Mouse (Mus musculus) heart, adult 18-20 months (tissue): Measurements from ENCODE around the gene 1700030K09Rik. TPM values are rescaled to one million over a fixed set of nuclear protein-coding genes. Genes with fewer than 3 reads are reported as not detected.
A peak's percentile ranks its signal among the peaks of the same experiment; 100 is the strongest.

ENCODE experiments used
- DNase-seq, 2 experiments: peaks; one replicate each; pipeline ENCODE4 v3.0.0; 2021 to 2022; ENCODE audit warnings: mixed read lengths in 1 of 2
- long read RNA-seq, 2 experiments: library from polyadenylated mRNA; stranded (forward); transcript quantifications; one replicate each; pipeline ENCODE4 v2.0.0; 2021
- total RNA-seq, 2 experiments: library from RNA; stranded (reverse); gene quantifications; 2 replicates each; pipeline ENCODE4 v1.2.3; 2021

The 1700030K09Rik gene
- 1 to 10 TPM; 4.6 to 5.0 TPM for total RNA-seq
- long read RNA-seq, experiment 1, partial matches to known transcripts: 1 of 3 reads
- long read RNA-seq, experiment 1, other reads (novel, unspliced or antisense): 0 of 3 reads
- long read RNA-seq, experiment 2, partial matches to known transcripts: 1 of 5 reads
- long read RNA-seq, experiment 2, other reads (novel, unspliced or antisense): 1 of 5 reads

DNA sequence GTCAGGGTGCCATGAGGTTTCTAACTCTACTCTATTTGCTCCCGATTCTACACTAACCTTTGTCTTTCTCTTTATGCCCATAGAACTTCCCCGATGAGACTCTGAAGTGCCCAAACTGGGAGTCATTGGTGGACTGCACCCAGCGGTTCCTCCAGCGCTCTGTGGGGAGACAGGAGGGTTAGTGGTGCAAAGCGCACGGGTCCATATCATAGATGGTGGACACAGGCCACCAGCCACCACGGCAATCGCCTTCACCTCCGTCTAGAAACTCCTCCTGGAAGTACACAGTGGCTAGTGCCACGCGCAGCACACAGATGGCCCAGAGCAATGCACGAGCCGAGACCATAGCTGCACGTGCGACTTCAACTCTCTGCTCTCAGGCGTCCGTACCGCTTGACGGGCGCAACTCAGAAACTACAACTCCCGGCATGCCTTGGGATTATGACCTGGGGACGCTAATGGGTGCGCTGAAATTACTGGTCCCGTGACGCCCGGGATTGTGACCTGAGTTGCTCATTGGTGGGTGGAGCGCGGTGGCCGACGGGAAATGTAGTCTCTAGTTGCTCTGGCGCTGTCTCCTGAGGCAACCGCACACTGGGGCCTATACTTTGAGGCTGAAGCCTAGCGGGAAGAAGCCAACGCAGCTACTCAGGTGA lies at the start of gene 1700030K09Rik, which contains the start of gene Calr3:
TSS of gene 1700030K09Rik (plus strand) at position 543 of the 656 bp plus-strand sequence.
TSS of gene Calr3 (minus strand) at position 533 of the 656 bp plus-strand sequence.
- peak; percentile 99 for DNase-seq

DNA sequence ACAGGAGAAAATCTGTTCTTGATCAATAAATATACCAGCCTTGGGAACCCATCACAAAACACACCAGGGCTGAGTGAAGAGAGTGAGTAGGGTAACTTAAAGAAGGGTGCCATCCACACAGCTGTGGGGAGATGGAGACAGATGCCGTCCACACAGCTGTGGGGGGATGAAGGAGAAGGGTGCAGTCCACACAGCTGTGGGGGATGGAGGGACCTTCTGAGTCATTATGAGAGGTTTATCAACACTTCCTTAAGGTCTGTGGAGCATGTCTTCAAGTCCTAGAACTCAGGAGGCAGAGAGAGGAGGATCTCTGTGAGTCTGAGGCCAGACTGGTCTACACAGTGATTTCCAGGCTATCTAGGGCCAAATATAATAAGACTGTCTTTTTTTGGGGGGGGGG lies 42.3 kb upstream of the 1700030K09Rik start:
- DNase-seq: no peak

DNA sequence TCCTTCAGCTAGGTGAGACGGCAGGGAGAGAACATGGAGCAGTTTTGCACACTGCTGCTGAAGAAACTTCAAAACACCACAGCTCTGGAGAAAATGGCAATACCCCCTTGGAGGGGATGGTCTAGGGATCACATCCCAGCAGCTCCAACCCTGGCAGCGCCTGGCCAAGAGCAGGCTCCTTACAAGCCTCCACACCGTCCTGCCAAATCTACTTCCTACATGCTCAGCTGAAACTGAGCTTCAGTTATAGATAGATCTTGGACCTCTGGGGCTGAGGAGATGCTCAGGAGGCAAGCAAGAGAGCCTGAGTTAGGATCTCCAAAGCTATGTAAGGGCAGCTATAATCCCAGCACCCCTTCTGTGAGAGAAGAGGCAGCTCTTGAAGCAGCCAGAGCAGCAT lies 40.7 kb upstream of the 1700030K09Rik start:
- no peak for DNase-seq

GRCm38 (mm10) chr8:72407878-72408277 lies 35.8 kb upstream of the 1700030K09Rik start:
- DNase-seq: no peak

- no peak for DNase-seq
Measured at GRCm38 (mm10) chr8:72409443-72409842, 34.2 kb upstream of the 1700030K09Rik start.

DNA sequence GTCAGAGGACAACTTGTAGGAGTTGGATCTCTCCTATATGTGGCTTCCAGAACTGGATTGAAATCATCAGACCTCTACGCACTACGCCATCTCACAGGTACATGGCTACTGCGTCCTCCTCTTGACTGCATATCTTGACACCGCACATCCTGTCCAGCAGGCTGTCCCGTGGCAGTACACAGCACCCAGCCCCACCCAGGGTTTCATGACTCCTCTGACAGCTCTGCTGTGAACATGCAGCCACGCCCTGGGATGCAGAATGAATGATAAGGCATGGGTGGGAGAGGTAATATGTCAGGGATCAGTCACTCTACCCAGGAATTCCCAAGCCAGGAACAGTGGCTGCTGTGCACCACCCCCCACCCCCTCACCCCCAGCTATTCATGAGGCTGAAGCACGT lies 29.8 kb upstream of the 1700030K09Rik start:
- peak in 1 of 2 experiments; percentile 37 for DNase-seq

- no peak for DNase-seq
Measured at GRCm38 (mm10) chr8:72415252-72415651, 28.4 kb upstream of the 1700030K09Rik start.

- no peak for DNase-seq
Measured at GRCm38 (mm10) chr8:72418073-72418472, 25.6 kb upstream of the 1700030K09Rik start.

DNA sequence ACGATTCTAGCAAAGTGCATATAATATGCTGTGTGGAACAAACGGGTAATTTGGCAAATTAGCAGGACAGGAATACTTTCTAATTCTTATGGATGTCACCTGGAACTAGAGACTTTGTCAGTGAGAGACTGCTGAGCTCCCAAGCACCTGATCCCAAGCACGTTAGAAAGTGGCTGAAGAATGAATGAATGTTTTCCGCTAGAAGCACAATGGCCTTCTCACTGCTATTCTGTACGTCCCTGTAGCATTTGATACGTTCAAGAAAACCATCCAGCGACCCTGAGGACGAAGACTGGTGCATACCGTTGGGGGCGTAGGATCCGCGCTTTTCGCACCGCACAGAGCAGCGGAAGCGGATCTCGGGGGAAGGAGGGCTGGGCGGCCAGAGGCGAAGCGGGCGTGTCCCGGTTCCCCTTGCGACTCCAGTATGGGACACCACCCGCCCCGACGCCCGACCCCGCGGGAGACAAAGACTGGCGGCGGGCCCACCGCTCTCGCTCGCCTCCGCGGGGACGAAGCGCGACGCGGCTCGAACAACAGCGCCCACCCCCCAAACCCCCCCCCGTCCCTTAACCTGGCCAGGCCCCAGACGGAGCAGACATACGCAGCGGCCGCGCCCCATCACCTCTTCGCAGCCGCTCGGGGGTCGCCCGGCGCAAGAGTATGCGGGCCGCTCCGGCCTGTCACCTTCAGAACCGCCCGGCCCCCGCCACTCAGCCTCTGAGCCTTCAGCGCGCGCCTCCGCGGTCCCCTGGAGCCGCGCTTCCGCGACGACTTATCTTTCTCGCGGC lies 22.9 kb upstream of the 1700030K09Rik start:
- peak; percentile 56 to 58 for DNase-seq

DNA sequence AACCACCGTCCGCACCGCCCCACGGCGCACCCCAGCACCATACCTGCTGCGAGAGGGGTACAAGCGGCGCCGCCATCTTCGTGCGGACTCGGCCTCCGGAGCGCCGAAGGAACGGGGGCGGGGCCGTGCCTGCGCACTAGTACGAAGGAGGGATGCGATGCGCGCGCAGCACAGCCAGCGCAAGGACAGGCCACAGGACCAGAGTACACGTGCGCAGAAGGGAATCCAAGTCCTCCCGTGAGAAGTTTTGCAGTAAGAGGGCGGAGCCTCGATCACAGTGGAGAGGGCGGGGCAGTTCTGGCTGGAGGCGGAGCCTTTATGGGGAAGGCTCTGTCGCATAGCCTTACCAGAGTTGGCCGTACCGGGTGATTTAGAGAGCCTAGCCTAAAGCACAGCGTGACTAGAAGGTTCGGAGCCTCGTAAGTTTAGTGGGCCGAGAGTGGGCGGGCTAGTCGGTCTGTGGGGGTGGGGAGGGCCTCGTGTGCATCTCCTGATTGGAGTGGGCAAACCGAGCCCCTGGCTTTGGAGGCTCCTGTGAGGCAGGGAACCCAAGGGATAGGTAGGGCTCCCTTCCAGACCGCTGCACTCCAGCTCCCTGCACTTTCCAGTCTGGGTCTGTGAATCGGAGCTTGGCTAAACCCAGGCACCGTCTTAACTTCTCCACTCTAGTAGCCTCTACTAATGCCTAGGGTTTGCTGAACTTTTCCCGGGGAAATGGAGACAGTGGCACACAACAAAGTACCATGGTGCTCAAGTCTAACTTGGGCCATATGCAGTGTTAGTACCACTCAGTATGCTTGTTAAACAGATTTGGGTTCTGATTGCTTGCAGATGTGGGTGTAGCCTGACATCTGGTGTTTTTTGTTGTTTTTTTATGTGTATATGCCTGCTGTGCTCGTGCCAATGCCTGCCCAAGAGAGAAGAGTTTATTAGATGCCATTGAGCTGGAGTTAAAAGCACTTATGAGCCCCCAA lies 22.0 kb upstream of the 1700030K09Rik start, which contains the start of gene Eps15l1:
TSS of gene Eps15l1 (minus strand) at position 99 of the 974 bp plus-strand sequence.
- DNase-seq: peak; percentile 99 to 100

DNA sequence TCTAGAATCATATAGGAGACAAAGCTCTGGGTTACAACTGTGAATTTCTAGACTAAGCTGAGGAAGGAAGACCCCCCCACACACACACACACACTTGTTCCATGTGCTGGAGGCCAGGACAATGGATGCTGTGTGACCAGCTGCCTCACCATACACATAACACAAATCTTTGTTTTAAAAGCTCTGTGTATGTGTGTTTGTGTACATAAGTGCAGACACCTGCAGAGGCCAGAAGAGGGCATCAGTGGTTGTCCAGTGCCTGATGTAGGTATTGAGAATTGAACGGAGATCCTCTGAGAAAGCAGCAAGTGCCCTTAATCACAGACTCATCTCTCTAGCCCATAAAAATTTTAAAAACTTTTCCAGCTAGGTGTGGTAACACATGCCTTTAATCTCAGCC lies 20.8 kb upstream of the 1700030K09Rik start:
- no peak for DNase-seq

- DNase-seq: peak in 1 of 2 experiments; percentile 31
Measured at GRCm38 (mm10) chr8:72429676-72430075, 14.0 kb upstream of the 1700030K09Rik start.

DNA sequence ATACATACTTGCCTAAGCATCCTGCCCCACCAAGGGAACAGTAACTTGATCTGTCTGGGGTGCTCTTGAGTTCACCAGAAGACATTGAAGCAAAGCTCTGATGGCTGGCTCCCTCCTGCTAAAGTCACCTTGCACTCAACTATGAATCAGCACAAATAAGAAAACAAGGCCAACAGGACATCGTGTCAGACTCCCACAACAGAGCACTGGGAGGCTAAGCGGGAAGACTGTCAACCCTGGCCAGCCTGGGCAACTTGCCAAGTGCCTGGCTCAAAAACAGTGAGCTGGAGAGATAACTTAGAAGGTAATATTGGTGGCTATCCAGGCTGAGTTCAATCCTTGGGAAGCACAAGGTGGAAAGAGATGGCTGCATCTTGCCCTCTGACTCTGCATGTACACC lies 8.7 kb upstream of the 1700030K09Rik start:
- DNase-seq: peak; percentile 83 to 88

DNA sequence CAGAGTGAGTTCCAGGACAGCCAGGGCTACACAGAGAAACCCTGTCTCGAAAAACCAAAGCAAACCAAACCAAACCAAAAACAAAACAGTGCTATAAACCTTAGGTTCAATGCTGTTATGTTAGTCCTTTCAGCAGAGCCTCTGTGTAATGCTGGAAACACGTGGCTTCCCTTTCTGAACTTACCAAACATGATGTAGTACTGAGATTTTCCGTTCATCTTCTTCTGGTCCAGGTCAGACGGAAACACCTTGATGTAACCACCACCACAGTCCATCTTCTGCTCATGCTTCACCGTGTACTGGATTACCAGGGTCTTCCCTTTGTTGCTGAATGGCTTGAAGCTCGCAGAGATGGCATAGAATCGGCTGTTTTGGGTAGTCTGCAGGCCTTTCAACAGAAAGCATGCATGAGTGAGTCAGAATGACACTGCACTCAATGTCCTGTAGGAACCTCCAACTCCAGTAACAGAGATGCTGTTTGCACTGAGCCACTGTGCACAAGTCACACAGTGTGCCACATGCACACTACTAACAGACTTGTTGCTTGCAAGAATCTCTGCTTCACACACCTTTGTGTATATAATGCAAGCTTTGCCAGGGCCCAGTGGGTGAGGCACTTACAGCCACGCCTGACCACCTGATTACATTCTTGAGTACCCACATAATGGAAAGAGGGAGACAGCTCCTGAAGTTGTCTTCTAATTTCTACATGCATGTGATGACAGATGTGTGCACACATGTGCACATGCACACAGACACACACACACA lies 5.2 kb upstream of the 1700030K09Rik start:
- DNase-seq: no peak

- DNase-seq: no peak
Measured at GRCm38 (mm10) chr8:72443994-72444350, 292 bp downstream of the 1700030K09Rik start.

- no peak for DNase-seq
Measured at GRCm38 (mm10) chr8:72445071-72445470, 1.4 kb downstream of the 1700030K09Rik start.

DNA sequence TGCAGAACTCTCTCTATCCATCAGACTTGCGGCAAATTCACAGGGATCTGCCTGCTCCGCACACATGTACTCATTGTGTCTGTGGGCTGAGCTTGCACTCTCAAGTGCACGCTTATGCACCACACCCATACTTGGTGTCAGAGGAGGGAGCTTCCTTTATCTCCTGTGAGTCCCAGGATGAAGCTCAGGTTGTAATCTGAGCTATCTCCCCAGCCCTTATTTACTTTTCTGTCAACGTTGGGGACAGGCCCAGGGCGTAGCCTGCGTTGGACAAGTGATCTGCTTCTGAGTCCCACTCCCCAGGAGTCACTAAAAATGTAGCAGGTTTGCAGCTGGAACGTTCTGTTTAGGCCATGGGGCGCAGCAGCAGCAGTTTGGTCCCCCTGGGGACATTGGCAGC lies 7.8 kb downstream of the 1700030K09Rik start:
- DNase-seq: no peak

DNA sequence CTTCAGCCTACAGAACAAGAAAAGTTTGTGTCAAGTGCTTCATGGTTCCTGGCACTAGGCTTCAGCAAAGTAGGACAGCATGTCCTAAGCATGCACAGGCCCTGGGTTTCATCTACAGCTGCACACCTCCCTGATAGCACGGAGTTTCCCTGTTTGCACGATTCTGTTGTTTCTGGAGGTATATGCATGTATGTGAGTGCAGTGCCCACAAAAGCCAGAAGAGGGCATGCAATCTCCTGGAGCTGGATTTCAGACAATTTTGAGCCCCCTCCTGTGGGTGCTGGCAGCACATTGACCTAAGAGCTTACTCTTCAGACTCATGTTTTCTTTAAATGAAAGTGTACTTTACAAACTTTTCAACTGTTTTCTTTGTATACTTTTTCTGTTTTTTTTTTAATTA lies 10.2 kb downstream of the 1700030K09Rik start:
- DNase-seq: no peak

DNA sequence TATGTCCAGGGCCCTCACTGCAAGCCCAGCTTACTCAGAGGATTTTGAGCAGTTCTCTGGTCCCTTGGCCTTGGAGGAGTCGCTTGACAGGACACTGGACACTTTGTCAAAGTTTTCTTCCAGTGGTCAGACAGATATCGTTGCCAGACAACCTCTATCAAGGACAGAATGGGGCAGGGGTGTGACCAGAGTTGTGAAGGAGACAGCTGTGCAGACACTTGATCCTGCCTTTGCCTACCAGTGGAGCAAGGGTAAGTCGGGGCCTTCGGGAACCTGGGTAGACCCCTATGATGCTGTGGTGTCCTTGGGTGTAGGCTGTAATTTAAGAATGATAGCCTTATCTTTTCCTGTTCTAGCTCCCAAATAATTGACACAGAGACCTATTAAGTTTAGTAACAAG lies 11.6 kb downstream of the 1700030K09Rik start:
- no peak for DNase-seq

DNA sequence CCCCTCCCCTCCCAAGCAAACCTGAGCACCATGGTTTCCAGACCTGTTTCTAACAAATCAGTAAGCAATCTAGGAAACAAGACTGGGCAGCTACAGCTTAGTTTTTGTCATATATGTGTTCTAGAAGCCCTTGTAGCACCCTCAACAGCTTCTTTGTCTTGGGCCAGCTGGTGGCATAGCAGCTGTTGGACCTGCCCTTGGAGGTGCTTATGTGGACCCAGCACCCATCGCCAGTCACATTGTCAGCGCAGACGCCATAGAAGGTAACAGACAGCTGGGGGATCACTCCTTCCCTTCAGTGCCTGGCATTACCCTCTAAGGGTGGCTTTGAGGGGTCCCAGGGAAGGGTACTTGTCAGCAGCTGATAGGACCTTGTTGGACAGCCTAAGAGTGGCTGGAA lies 14.1 kb downstream of the 1700030K09Rik start:
- DNase-seq: no peak

- no peak for DNase-seq
Measured at GRCm38 (mm10) chr8:72458457-72458856, 14.8 kb downstream of the 1700030K09Rik start.
